Mouse (Mus musculus) myocyte (in vitro differentiated cells): ENCODE data around the gene Zfp811. TPM values are rescaled to one million over a fixed set of nuclear protein-coding genes. Genes with fewer than 3 reads are reported as not detected.

Experiments
- H3K27me3 ChIP-seq: one replicate; pipeline ENCODE4 v1.6.1; 2011; ENCODE audit not compliant: control insufficient read depth, insufficient read depth, insufficient read length
- H3K36me3 ChIP-seq: one replicate; pipeline ENCODE4 v1.6.1; 2011; ENCODE audit not compliant: control insufficient read depth, insufficient read depth
- H3K4me2 ChIP-seq: one replicate; pipeline ENCODE4 v1.6.1; 2011; ENCODE audit warnings: low read depth, control low read depth
- H3K4me3 ChIP-seq: one replicate; pipeline ENCODE4 v1.5.1; 2011; ENCODE audit warnings: mild to moderate bottlenecking, control low read depth, moderate library complexity
- H3K79me2 ChIP-seq: one replicate; pipeline ENCODE4 v1.6.1; 2011; ENCODE audit not compliant: control insufficient read depth, insufficient read depth
- H3ac ChIP-seq: one replicate; pipeline ENCODE4 v1.6.1; 2011; ENCODE audit not compliant: control insufficient read depth, insufficient read length
- CEBPB ChIP-seq: IDR thresholded peaks from 2 replicates; pipeline ENCODE4 v1.6.1; 2011; ENCODE audit warnings: mild to moderate bottlenecking, moderate library complexity; ENCODE audit not compliant: poor library complexity, insufficient read depth, severe bottlenecking
- E2F4 ChIP-seq: IDR thresholded peaks from one replicate; pipeline ENCODE4 v1.6.1; 2011; ENCODE audit warnings: mild to moderate bottlenecking, control low read depth, moderate library complexity; ENCODE audit not compliant: insufficient read depth
- MAX ChIP-seq: IDR thresholded peaks from one replicate; pipeline ENCODE4 v1.6.1; 2011; ENCODE audit warnings: low read depth, mild to moderate bottlenecking, control low read depth
- MYOD1 ChIP-seq, 3 experiments: IDR thresholded peaks; one replicate each; pipeline ENCODE4 v1.6.1; 2011; ENCODE audit warnings: control low read depth in 2 of 3, low read depth in 2 of 3, mild to moderate bottlenecking in 2 of 3, moderate library complexity in 1 of 3; ENCODE audit not compliant: insufficient read length in 2 of 3, control insufficient read depth in 1 of 3
- MYOG ChIP-seq, 3 experiments: IDR thresholded peaks; one replicate each; pipeline ENCODE4 v1.6.1; 2011; ENCODE audit warnings: control low read depth in 2 of 3, low read depth in 2 of 3, mild to moderate bottlenecking in 2 of 3; ENCODE audit not compliant: insufficient read length in 2 of 3, control insufficient read depth in 1 of 3, insufficient read depth in 1 of 3
- POLR2A ChIP-seq: IDR thresholded peaks from one replicate; pipeline ENCODE4 v1.6.1; 2011; ENCODE audit warnings: low read depth, mild to moderate bottlenecking, control low read depth, moderate library complexity; ENCODE audit not compliant: insufficient read length
- POLR2AphosphoS2 ChIP-seq: IDR thresholded peaks from one replicate; pipeline ENCODE4 v1.6.1; 2011; ENCODE audit warnings: low read depth, control low read depth; ENCODE audit not compliant: insufficient read length
- REST ChIP-seq: IDR thresholded peaks from one replicate; pipeline ENCODE4 v1.6.1; 2011; ENCODE audit warnings: mild to moderate bottlenecking, control low read depth, moderate library complexity; ENCODE audit not compliant: insufficient read depth, insufficient read length
- SRF ChIP-seq: IDR thresholded peaks from one replicate; pipeline ENCODE4 v1.6.1; 2011; ENCODE audit warnings: low read depth; ENCODE audit not compliant: control insufficient read depth, insufficient read length
- TCF12 ChIP-seq: IDR thresholded peaks from one replicate; pipeline ENCODE4 v1.6.1; 2011; ENCODE audit warnings: mild to moderate bottlenecking, control low read depth; ENCODE audit not compliant: poor library complexity, insufficient read depth, severe bottlenecking
- TCF3 ChIP-seq: IDR thresholded peaks from one replicate; pipeline ENCODE4 v1.6.1; 2011; ENCODE audit warnings: low read depth, control low read depth; ENCODE audit not compliant: insufficient read length
- USF1 ChIP-seq: IDR thresholded peaks from one replicate; pipeline ENCODE4 v1.6.1; 2011; ENCODE audit warnings: low read depth, mild to moderate bottlenecking, control low read depth, moderate library complexity
- polyA plus RNA-seq: library from polyadenylated mRNA; unstranded; fragments of >200 nt; fragmentation: generic; extraction: Trizol; gene quantifications from one replicate; pipeline ENCODE4 v1.2.1, GENCODE M21; 2012; ENCODE audit warnings: missing spikeins

Gene Zfp811
- polyA plus RNA-seq, 1 experiment = 0.02 TPM

DNA sequence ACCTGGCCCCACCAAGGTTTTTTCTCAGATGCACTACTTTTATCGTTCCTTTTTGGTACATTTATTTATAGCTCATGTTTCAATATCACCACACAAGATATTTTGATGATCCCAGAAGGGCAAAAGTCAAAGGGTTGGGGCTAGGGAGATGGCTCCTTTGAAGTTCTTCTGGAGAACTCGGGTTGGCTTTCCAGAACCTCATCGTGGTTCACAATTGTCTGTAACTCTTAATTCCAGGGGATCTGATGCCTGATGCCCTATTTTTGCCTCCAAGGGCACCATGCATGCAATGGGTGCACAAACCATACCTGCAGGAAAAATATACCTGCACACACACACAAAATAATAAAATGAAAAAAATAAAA, 20.7 kb upstream of the Zfp811 start:
- peak overlapping the region; percentile 74 for H3K4me3 ChIP-seq
- peaks cover 7% of the 10 kb centered on the region for H3K36me3 ChIP-seq
- H3K27me3 ChIP-seq = no peaks in the 10 kb centered on the region
- H3ac ChIP-seq = no peak overlapping the region
- peak overlapping the region; percentile 79 for H3K4me2 ChIP-seq
- TF ChIP-seq REST = no peak
- no peak for TF ChIP-seq SRF
- no peak for TF ChIP-seq POLR2A
- TF ChIP-seq TCF3 = no peak
- TF ChIP-seq MYOD1 (IDR thresholded peaks at IDR 0.05; ENCODE audit: control insufficient read depth in 1 of 3, insufficient read length in 2 of 3, low read depth in 2 of 3) = no peak
- no peak for TF ChIP-seq CEBPB
- TF ChIP-seq MAX = no peak
- no peak for TF ChIP-seq TCF12
- TF ChIP-seq E2F4 = no peak
- no peak for TF ChIP-seq POLR2AphosphoS2
- no peak for TF ChIP-seq MYOG (IDR thresholded peaks at IDR 0.05; ENCODE audit: control insufficient read depth in 1 of 3, insufficient read depth in 1 of 3, insufficient read length in 2 of 3, low read depth in 2 of 3)
- no peak for TF ChIP-seq USF1
- peaks cover 20% of the 10 kb centered on the region for H3K79me2 ChIP-seq

DNA sequence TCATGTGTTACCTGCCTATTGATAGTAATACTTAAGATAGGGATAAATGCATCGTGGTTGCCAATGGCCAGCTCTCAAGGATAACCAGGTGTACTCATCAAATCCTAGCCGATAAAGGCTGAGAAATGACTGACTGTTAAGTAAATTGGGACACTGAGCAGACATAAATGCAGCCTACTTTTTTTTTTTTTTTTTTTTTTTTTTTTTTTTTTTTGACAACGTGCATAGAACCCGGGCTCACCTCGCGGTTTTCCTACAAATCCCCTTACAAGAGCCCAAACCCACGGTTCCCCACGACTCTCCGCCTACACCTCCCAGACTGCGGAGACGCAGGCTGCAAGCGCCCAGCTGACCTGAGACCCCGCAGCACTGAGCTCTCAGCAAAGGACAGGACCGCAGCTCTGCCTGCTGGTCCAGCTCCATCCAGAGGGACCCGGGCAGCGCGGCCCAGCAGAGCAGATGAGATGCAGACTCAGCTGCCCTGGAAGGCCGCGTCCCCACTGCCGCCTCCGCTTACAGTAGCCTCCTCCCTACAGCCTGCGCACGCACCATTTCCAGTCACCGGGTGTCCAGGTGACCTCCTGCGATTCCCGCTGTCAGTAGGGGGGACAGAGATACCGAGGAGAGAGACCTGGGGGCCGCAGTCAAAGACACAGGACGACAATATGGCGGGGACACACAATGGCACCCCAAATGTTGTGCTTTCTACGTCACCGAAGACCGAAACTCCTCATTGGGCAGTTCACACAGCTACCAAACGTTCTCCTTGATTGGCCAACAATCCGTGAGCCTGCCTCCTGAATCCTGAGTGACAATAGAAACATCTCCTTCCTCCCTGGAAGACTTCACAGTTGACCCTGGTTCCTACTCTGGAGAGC, 20.0 kb upstream of the Zfp811 start, which contains the start of gene Zfp799:
Zfp799 (minus strand) TSS at position 722 of the 878 bp plus-strand sequence.
- peak; percentile 65 for TF ChIP-seq POLR2AphosphoS2
- peak; percentile 60 for TF ChIP-seq POLR2A
- no peak for TF ChIP-seq MAX
- Histone ChIP-seq H3ac (peak within 1 kb of the TSS; percentile 1), H3K4me2 (peak within 1 kb of the TSS; percentile 81), H3K27me3 (no peaks in the 10 kb centered on the region), H3K79me2 (peaks cover 20% of the 10 kb centered on the region), H3K36me3 (peaks cover 8% of the 10 kb centered on the region), H3K4me3 (peak within 1 kb of the TSS; percentile 74)

DNA sequence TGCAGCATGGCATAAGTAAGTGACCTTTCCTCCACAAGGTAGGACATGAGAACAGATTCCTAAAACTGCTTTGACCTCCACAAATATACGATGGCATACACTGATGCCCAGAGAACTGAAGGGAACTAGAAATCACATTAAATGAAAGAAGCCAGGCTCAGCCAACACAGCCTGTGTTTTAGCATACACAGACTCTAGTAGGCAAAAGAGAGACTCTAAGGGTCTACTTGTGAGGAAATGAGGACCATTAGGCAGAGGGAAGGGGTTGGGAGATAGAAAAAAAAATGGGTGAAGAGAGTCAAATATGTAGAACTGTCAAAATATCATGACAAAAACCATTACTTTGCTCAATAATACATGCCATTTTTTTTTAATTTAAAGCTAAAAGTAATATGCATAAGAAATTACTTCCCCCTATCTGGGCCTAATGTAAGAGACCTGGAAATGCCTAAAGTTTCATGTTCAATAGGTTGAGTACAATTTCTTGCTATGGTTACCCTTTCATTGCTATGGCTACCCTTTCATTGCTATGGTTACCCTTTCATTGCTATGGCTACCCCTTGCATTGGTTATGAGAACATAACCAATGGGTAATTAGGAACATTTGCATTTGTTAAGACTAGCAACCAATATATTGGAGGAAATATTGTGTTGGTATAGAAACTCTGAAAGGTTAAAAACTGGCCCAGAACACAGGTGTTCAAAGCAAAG, 6.5 kb upstream of the Zfp811 start:
- H3K79me2 ChIP-seq = no peaks in the 10 kb centered on the region
- no peak overlapping the region for H3K4me2 ChIP-seq
- no peak overlapping the region for H3ac ChIP-seq
- TF ChIP-seq TCF3 (no peak), REST (no peak), CEBPB (no peak), E2F4 (no peak), MYOG (IDR thresholded peaks at IDR 0.05; ENCODE audit: control insufficient read depth in 1 of 3, insufficient read depth in 1 of 3, insufficient read length in 2 of 3, low read depth in 2 of 3) (no peak), SRF (no peak), POLR2AphosphoS2 (no peak), TCF12 (no peak), MAX (no peak), MYOD1 (IDR thresholded peaks at IDR 0.05; ENCODE audit: control insufficient read depth in 1 of 3, insufficient read length in 2 of 3, low read depth in 2 of 3) (no peak), USF1 (no peak), POLR2A (no peak)
- no peaks in the 10 kb centered on the region for H3K27me3 ChIP-seq
- no peak overlapping the region for H3K4me3 ChIP-seq
- peaks cover 11% of the 10 kb centered on the region for H3K36me3 ChIP-seq

DNA sequence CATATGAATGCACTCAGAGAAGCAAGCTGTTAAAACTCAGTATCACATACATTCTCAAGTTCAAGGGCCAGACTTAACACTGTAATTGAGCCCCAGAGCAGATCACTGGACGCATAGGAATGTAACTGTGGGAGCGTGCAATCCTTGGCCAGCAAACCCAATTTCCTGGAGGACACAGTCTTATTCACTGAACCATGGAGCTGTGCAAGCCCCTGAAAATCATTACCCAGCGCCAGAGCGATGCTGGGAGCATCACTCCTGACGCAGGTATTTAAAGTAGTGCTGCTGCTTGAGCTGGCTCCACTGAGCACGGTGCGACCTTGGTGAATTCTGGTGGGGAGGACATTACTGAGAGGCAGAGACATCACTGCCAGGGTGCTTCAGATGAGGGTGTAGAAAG, 4.4 kb upstream of the Zfp811 start:
- H3K4me3 ChIP-seq = no peak overlapping the region
- no peak overlapping the region for H3ac ChIP-seq
- H3K79me2 ChIP-seq = no peaks in the 10 kb centered on the region
- H3K4me2 ChIP-seq = no peak overlapping the region
- H3K27me3 ChIP-seq = peaks cover 14% of the 10 kb centered on the region
- no peak for TF ChIP-seq REST
- TF ChIP-seq MYOD1 (IDR thresholded peaks at IDR 0.05; ENCODE audit: control insufficient read depth in 1 of 3, insufficient read length in 2 of 3, low read depth in 2 of 3) = no peak
- no peaks in the 10 kb centered on the region for H3K36me3 ChIP-seq

DNA sequence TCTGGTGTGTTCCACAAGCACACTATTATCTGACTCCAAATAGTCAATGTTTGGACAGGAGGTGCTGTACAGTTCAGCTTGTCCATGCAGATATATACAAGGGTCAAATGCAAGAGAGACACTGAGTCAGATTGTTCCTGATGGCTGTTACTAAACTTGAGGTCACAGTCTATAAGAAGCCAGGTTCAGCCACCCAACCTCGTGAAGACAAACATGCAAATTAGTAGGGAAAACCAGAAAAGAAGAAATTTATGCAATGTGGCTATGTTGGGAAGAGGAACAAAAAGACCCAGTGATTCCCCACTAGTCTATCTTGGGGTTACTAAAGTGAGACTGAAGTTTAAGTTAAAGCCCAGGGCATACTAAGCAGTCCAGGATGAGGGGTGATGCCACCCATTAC, 917 bp upstream of the Zfp811 start:
- H3ac ChIP-seq = no peak overlapping the region
- TF ChIP-seq E2F4 = no peak
- TF ChIP-seq CEBPB = no peak
- no peak for TF ChIP-seq REST
- no peak for TF ChIP-seq MYOG (IDR thresholded peaks at IDR 0.05; ENCODE audit: control insufficient read depth in 1 of 3, insufficient read depth in 1 of 3, insufficient read length in 2 of 3, low read depth in 2 of 3)
- TF ChIP-seq TCF3 = no peak
- no peak for TF ChIP-seq SRF
- TF ChIP-seq MYOD1 (IDR thresholded peaks at IDR 0.05; ENCODE audit: control insufficient read depth in 1 of 3, insufficient read length in 2 of 3, low read depth in 2 of 3) = no peak
- no peak for TF ChIP-seq TCF12
- TF ChIP-seq USF1 = no peak
- TF ChIP-seq POLR2A = no peak
- no peak for TF ChIP-seq MAX
- TF ChIP-seq POLR2AphosphoS2 = no peak
- H3K36me3 ChIP-seq = no peaks in the 10 kb centered on the region
- H3K27me3 ChIP-seq = peaks cover 26% of the 10 kb centered on the region
- no peak overlapping the region for H3K4me2 ChIP-seq
- H3K4me3 ChIP-seq = no peak overlapping the region
- H3K79me2 ChIP-seq = no peaks in the 10 kb centered on the region
